Mouse (Mus musculus): ENCODE data around the gene Ankrd55. TPM values are rescaled to one million over a fixed set of nuclear protein-coding genes. Genes with fewer than 3 reads are reported as not detected.
A peak's percentile ranks its signal among the peaks of the same experiment; 100 is the strongest.
"Not testable (repeated sequence)": the region's sequence is repeated elsewhere in the genome, so short reads cannot be mapped to it uniquely, and the experiment has no call there.

Gene Ankrd55
- polyA plus RNA-seq, 1 experiment from 2014 or later: 0.21 TPM

GRCm38 (mm10) chr13:112287571-112288224 lies 553 bp upstream of the Ankrd55 start:
- Histone ChIP-seq H3K27me3 (replicated peaks; ENCODE audit: control insufficient read depth, insufficient read depth, low read length) (no peaks in the 10 kb centered on the region), H3K4me3 (ENCODE audit: low read length) (no peak overlapping the region), H3K9ac (ENCODE audit: low read depth, low read length) (no peak overlapping the region), H3K4me1 (ENCODE audit: control insufficient read depth, insufficient read depth, low read length) (peaks cover 9% of the 10 kb centered on the region), H3K27ac (ENCODE audit: low read length) (0 out of 2 replicates have a peak overlapping the region, but pooled peaks have one; percentile 7), H3K9me3 (ENCODE audit: control insufficient read depth, low read length) (no peaks in the 10 kb centered on the region), H3K36me3 (ENCODE audit: control insufficient read depth, insufficient read depth, low read length) (no peaks in the 10 kb centered on the region), H3K4me2 (ENCODE audit: low read depth, low read length) (peak overlapping the region; percentile 46)
- peak; percentile 27 for ATAC-seq
- WGBS: 38% methylated on average over 6 of the region's 6 CpGs

- ATAC-seq: no peak
Observed at GRCm38 (mm10) chr13:112289338-112289737, 1.1 kb downstream of the Ankrd55 start.

GRCm38 (mm10) chr13:112289981-112290380 lies 1.7 kb downstream of the Ankrd55 start:
- H3K27me3 ChIP-seq (replicated peaks; ENCODE audit: control insufficient read depth, insufficient read depth, low read length): no peaks in the 10 kb centered on the region
- peaks cover 9% of the 10 kb centered on the region for H3K4me1 ChIP-seq (ENCODE audit: control insufficient read depth, insufficient read depth, low read length)
- H3K9me3 ChIP-seq (ENCODE audit: control insufficient read depth, low read length): no peaks in the 10 kb centered on the region
- no peak overlapping the region for H3K4me3 ChIP-seq (ENCODE audit: low read length)
- no peak overlapping the region for H3K9ac ChIP-seq (ENCODE audit: low read depth, low read length)
- H3K27ac ChIP-seq (ENCODE audit: low read length): no peak overlapping the region
- 49% methylated on average over 4 of the region's 4 CpGs for WGBS
- H3K36me3 ChIP-seq (ENCODE audit: control insufficient read depth, insufficient read depth, low read length): no peaks in the 10 kb centered on the region
- ATAC-seq: no peak
- H3K4me2 ChIP-seq (ENCODE audit: low read depth, low read length): no peak overlapping the region

More at GRCm38 (mm10) chr13:112289338-112289737, 1.1 kb downstream of the Ankrd55 start:
- no peak overlapping the region for H3K27ac ChIP-seq (ENCODE audit: low read length)
- H3K9me3 ChIP-seq (ENCODE audit: control insufficient read depth, low read length): no peaks in the 10 kb centered on the region
- H3K4me1 ChIP-seq (ENCODE audit: control insufficient read depth, insufficient read depth, low read length): peaks cover 9% of the 10 kb centered on the region
- H3K4me2 ChIP-seq (ENCODE audit: low read depth, low read length): no peak overlapping the region
- H3K4me3 ChIP-seq (ENCODE audit: low read length): no peak overlapping the region
- H3K9ac ChIP-seq (ENCODE audit: low read depth, low read length): no peak overlapping the region
- no peaks in the 10 kb centered on the region for H3K36me3 ChIP-seq (ENCODE audit: control insufficient read depth, insufficient read depth, low read length)
- no peaks in the 10 kb centered on the region for H3K27me3 ChIP-seq (replicated peaks; ENCODE audit: control insufficient read depth, insufficient read depth, low read length)
- WGBS: 63% methylated on average over 9 of the region's 9 CpGs

- peaks cover 9% of the 10 kb centered on the region for H3K4me1 ChIP-seq (ENCODE audit: control insufficient read depth, insufficient read depth, low read length)
- no peak overlapping the region for H3K27ac ChIP-seq (ENCODE audit: low read length)
- H3K9me3 ChIP-seq (ENCODE audit: control insufficient read depth, low read length): no peaks in the 10 kb centered on the region
- H3K9ac ChIP-seq (ENCODE audit: low read depth, low read length): no peak overlapping the region
- H3K36me3 ChIP-seq (ENCODE audit: control insufficient read depth, insufficient read depth, low read length): no peaks in the 10 kb centered on the region
- no peak overlapping the region for H3K4me3 ChIP-seq (ENCODE audit: low read length)
- H3K4me2 ChIP-seq (ENCODE audit: low read depth, low read length): no peak overlapping the region
- no peak for ATAC-seq
- H3K27me3 ChIP-seq (replicated peaks; ENCODE audit: control insufficient read depth, insufficient read depth, low read length): no peaks in the 10 kb centered on the region
- WGBS: 42% methylated on average over 4 of the region's 4 CpGs
Observed at GRCm38 (mm10) chr13:112292489-112292888, 4.2 kb downstream of the Ankrd55 start.

GRCm38 (mm10) chr13:112293092-112293491 lies 4.8 kb downstream of the Ankrd55 start:
- no peak overlapping the region for H3K4me2 ChIP-seq (ENCODE audit: low read depth, low read length)
- no peak for ATAC-seq
- no peaks in the 10 kb centered on the region for H3K9me3 ChIP-seq (ENCODE audit: control insufficient read depth, low read length)
- no peak overlapping the region for H3K9ac ChIP-seq (ENCODE audit: low read depth, low read length)
- no peak overlapping the region for H3K4me3 ChIP-seq (ENCODE audit: low read length)
- no peaks in the 10 kb centered on the region for H3K27me3 ChIP-seq (replicated peaks; ENCODE audit: control insufficient read depth, insufficient read depth, low read length)
- H3K36me3 ChIP-seq (ENCODE audit: control insufficient read depth, insufficient read depth, low read length): no peaks in the 10 kb centered on the region
- no peak overlapping the region for H3K27ac ChIP-seq (ENCODE audit: low read length)
- H3K4me1 ChIP-seq (ENCODE audit: control insufficient read depth, insufficient read depth, low read length): peaks cover 3% of the 10 kb centered on the region
- 96% methylated on average over 6 of the region's 6 CpGs for WGBS

- Histone ChIP-seq H3K36me3 (ENCODE audit: control insufficient read depth, insufficient read depth, low read length) (no peaks in the 10 kb centered on the region), H3K4me1 (ENCODE audit: control insufficient read depth, insufficient read depth, low read length) (no peaks in the 10 kb centered on the region), H3K27me3 (replicated peaks; ENCODE audit: control insufficient read depth, insufficient read depth, low read length) (no peaks in the 10 kb centered on the region), H3K27ac (ENCODE audit: low read length) (no peak overlapping the region), H3K4me3 (ENCODE audit: low read length) (no peak overlapping the region), H3K9ac (ENCODE audit: low read depth, low read length) (no peak overlapping the region), H3K4me2 (ENCODE audit: low read depth, low read length) (no peak overlapping the region), H3K9me3 (ENCODE audit: control insufficient read depth, low read length) (no peaks in the 10 kb centered on the region)
- ATAC-seq: no peak
- WGBS: 87% methylated on average over 6 of the region's 6 CpGs
Observed at GRCm38 (mm10) chr13:112294446-112294845, 6.2 kb downstream of the Ankrd55 start.

- Histone ChIP-seq H3K9ac (ENCODE audit: low read depth, low read length) (no peak overlapping the region), H3K36me3 (ENCODE audit: control insufficient read depth, insufficient read depth, low read length) (no peaks in the 10 kb centered on the region), H3K9me3 (ENCODE audit: control insufficient read depth, low read length) (no peaks in the 10 kb centered on the region), H3K4me2 (ENCODE audit: low read depth, low read length) (no peak overlapping the region), H3K4me1 (ENCODE audit: control insufficient read depth, insufficient read depth, low read length) (no peaks in the 10 kb centered on the region), H3K27ac (ENCODE audit: low read length) (no peak overlapping the region), H3K27me3 (replicated peaks; ENCODE audit: control insufficient read depth, insufficient read depth, low read length) (no peaks in the 10 kb centered on the region), H3K4me3 (ENCODE audit: low read length) (no peak overlapping the region)
- ATAC-seq: no peak
- 88% methylated on average over 6 of the region's 6 CpGs for WGBS
Observed at GRCm38 (mm10) chr13:112297781-112298180, 9.5 kb downstream of the Ankrd55 start.

- Histone ChIP-seq H3K4me1 (ENCODE audit: control insufficient read depth, insufficient read depth, low read length) (no peaks in the 10 kb centered on the region), H3K27ac (ENCODE audit: low read length) (no peak overlapping the region), H3K4me2 (ENCODE audit: low read depth, low read length) (no peak overlapping the region), H3K27me3 (replicated peaks; ENCODE audit: control insufficient read depth, insufficient read depth, low read length) (no peaks in the 10 kb centered on the region), H3K9me3 (ENCODE audit: control insufficient read depth, low read length) (no peaks in the 10 kb centered on the region), H3K4me3 (ENCODE audit: low read length) (no peak overlapping the region), H3K36me3 (ENCODE audit: control insufficient read depth, insufficient read depth, low read length) (no peaks in the 10 kb centered on the region), H3K9ac (ENCODE audit: low read depth, low read length) (no peak overlapping the region)
- WGBS: 91% methylated on average over 2 of the region's 2 CpGs
- ATAC-seq: no peak
Observed at GRCm38 (mm10) chr13:112303429-112303828, 15.2 kb downstream of the Ankrd55 start.

GRCm38 (mm10) chr13:112308672-112309071 lies 20.4 kb downstream of the Ankrd55 start:
- Histone ChIP-seq H3K9me3 (ENCODE audit: control insufficient read depth, low read length) (no peaks in the 10 kb centered on the region), H3K27ac (ENCODE audit: low read length) (no peak overlapping the region), H3K27me3 (replicated peaks; ENCODE audit: control insufficient read depth, insufficient read depth, low read length) (no peaks in the 10 kb centered on the region), H3K9ac (ENCODE audit: low read depth, low read length) (no peak overlapping the region), H3K4me2 (ENCODE audit: low read depth, low read length) (no peak overlapping the region), H3K4me3 (ENCODE audit: low read length) (no peak overlapping the region), H3K4me1 (ENCODE audit: control insufficient read depth, insufficient read depth, low read length) (no peaks in the 10 kb centered on the region), H3K36me3 (ENCODE audit: control insufficient read depth, insufficient read depth, low read length) (no peaks in the 10 kb centered on the region)
- ATAC-seq: peak; percentile 79
- 9% methylated on average over 1 of the region's 1 CpGs for WGBS

GRCm38 (mm10) chr13:112311611-112312010 lies 23.4 kb downstream of the Ankrd55 start:
- H3K4me2 ChIP-seq (ENCODE audit: low read depth, low read length); H3K27ac ChIP-seq (ENCODE audit: low read length); ATAC-seq; H3K27me3 ChIP-seq (replicated peaks; ENCODE audit: control insufficient read depth, insufficient read depth, low read length); H3K9me3 ChIP-seq (ENCODE audit: control insufficient read depth, low read length); H3K4me1 ChIP-seq (ENCODE audit: control insufficient read depth, insufficient read depth, low read length); H3K4me3 ChIP-seq (ENCODE audit: low read length); H3K9ac ChIP-seq (ENCODE audit: low read depth, low read length); H3K36me3 ChIP-seq (ENCODE audit: control insufficient read depth, insufficient read depth, low read length): not testable (repeated sequence)
- WGBS: 73% methylated on average over 3 of the region's 3 CpGs

All from intestine, embryonic 16.5 days (tissue).